Mouse (Mus musculus): Measurements from ENCODE around the gene Msn. TPM values are rescaled to one million over a fixed set of nuclear protein-coding genes. Genes with fewer than 3 reads are reported as not detected.
"Not testable (repeated sequence)": the region's sequence is repeated elsewhere in the genome, so short reads cannot be mapped to it uniquely, and the experiment has no call there.

Gene Msn
- polyA plus RNA-seq, 1 experiment = 22.3 TPM

DNA sequence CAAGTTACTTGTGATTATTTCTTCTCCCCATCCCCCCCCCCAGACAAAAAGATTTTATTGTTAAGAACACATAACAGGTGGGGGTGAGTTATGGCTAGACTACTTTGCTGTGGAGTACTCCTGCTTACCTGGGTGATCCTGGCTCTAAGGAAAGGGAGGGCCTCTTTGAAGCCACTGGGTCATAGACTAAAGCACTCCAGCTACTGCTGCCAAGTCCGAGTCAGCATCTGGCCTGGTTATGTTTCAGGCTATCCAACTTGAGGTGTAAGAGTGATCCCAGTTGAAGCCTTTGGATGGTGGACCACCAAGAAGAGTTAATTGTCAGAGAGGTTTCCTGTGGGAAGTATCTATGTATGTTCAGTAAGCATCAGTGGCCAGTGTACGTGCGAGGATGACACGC lies 39.7 kb downstream of the Msn start:
- WGBS = 73% methylated on average over 4 of the region's 4 CpGs
- no peak for DNase-seq (ENCODE audit: low read depth, low spot score)

DNA sequence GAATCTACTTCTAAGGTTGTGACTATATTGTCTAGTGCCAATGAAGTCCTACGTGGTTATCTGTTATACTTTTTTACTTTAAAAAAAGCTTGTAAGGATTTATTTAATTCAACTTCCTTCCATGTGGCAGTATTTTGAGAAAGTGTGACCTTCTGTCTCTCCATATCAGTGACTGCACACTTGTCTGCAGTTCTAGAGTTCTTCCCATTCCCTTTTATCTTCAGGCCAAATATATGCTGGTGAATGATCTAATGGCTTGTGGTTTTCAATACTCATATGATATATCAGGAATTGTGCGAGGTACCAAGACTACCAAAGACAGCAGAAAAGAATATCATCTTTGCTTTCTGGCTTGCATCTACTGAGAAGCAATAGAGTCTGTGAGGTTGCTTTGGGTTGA lies 43.4 kb downstream of the Msn start:
- 83% methylated on average over 2 of the region's 2 CpGs for WGBS
- no peak for DNase-seq (ENCODE audit: low read depth, low spot score)

DNA sequence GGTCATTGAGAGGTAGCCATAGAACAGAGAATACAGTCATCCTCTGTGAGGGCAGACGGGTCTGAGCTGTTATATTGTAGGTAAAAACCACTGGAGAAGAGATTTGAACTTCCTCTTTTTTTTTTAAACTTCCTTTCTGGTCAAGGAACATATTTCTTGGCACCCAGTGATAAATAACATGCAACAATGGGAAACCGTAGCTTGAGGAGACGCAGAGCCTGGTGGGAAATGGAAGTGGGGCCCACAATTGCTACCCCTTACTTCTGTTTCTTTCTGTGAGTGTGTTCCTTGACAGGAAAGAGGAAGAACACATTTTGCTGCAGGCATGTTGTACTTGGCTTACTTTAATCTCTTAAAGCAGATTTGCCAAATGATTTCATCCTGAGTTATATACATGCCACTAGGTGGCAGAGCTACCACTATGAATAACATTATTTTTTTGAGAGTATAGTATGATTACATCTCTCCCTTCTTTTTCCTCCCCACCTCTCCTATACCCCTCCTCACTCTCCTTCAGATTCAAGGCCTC lies 49.2 kb downstream of the Msn start:
- no peak for DNase-seq (ENCODE audit: low read depth, low spot score)
- 57% methylated on average over 3 of the region's 3 CpGs for WGBS

GRCm38 (mm10) chrX:96148217-96148616 lies 52.4 kb downstream of the Msn start:
- WGBS = 70% methylated on average over 2 of the region's 2 CpGs
- DNase-seq (ENCODE audit: low read depth, low spot score) = no peak

DNA sequence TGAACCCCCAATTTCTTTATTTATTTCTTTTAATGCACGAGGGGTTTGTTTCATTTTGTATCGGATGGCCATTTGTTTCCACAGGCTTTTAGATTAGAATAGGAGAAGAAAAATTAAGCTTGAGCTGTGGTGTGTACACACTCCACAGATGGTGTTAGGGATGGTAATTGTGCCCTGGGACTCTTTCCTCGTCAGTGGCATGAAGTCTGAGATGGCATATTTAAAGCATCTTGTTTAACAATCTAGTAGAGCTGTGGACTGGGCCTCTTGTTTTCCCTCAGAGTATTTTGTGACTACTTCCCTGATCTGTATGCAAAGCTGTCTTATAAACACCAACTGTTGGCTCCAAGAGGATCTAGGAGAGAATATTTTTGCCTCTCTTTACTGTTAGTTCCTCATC lies 57.5 kb downstream of the Msn start:
- DNase-seq (ENCODE audit: low read depth, low spot score) = no peak
- WGBS = 85% methylated on average over 3 of the region's 3 CpGs

DNA sequence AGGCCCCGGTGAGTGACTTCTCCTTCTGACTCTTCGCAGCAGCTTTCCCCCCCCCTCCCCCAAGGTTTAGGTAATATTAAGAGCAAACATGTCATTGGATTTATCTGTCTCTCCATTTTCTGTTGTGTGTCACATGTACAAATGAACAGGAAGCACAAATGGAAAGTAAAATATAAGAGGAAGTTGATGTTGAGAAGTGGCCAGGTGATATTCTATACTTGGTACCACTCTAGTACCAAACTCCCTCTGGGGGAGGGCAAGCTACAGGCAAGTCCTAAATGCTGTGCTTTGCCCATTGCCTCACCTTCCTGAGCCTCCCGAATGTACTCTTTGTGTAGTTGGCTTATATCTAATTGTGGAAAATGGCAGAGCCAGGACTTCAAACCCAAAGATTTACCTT lies 62.1 kb downstream of the Msn start:
- 93% methylated on average over 3 of the region's 3 CpGs for WGBS
- DNase-seq (ENCODE audit: low read depth, low spot score) = no peak

DNA sequence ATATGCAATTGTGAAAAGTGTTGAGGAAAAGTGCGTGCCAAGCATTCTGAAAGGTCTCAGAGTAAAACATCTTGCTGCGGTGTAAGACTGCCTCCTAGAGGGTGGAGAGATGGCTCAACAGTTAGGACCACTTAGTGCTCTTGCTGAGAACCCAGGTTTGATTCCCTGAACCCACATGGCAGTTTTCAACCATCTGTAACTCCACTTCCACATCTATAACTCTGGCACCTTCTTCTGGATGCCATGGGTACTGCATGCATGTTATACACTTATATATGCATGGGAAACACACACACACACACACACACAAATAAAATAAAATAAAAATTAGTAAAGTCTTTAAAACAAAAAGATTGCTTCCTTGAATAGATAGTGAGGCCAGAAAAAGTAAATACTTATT lies 66.7 kb downstream of the Msn start:
- DNase-seq (ENCODE audit: low read depth, low spot score) = no peak
- WGBS = 89% methylated on average over 2 of the region's 2 CpGs

- DNase-seq (ENCODE audit: low read depth, low spot score) = no peak
- WGBS = 67% methylated on average over 2 of the region's 2 CpGs
Observed at GRCm38 (mm10) chrX:96171645-96172388, 76.0 kb downstream of the Msn start.

- no peak for DNase-seq (ENCODE audit: low read depth, low spot score)
- WGBS = 7% methylated on average over 1 of the region's 1 CpGs
Observed at GRCm38 (mm10) chrX:96178437-96178836, 82.6 kb downstream of the Msn start.

DNA sequence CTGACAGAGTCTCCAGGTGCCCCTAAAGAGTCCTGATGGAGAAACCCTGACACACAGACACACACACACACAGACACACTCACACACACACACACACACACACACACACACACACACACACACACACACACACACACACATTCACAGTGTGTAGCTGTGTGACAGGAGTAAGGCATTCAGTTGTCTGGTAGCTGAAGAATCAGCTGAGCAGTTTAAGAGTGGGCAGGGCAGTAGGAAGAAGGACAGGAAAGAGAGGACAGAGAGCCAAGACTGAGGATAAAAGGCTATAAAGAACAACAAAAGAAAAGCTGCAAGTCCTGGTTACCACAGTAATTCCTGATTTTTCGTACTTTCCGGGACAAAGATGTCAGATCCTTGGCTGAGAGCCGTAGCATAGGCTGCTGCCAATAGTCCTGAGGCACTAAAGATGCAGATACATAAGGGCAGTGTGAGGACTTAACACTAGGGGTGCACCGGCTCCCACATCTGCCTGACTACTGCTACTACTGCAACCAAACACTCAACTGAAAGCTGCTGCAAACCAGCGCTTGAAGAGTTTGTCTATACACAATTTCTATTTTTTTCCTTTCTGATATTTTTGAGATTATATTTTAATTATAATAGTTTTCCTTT lies 88.4 kb downstream of the Msn start:
- WGBS = 58% methylated on average over 5 of the region's 5 CpGs
- DNase-seq (ENCODE audit: low read depth, low spot score) = no peak

DNA sequence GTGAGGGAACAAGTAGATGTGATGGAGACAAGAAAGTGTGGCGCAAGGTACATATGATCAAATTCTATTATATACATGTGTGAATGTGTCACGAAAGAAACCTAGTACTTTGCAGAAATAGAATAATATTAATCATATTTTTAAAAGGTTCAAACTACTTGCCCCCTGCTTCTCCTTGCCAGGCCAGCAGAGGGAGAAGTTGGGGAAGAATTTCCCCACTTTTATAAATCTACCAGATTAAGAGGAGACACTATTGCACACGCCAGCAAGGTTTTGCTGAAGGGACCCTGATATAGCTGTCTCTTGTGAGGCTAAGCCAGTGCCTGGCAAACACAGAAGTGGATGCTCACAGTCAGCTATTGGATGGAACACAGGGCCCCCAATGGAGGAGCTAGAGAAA lies 109.3 kb downstream of the Msn start:
- WGBS = 83% methylated on average over 3 of the region's 3 CpGs
- DNase-seq (ENCODE audit: low read depth, low spot score) = not testable (repeated sequence)

DNA sequence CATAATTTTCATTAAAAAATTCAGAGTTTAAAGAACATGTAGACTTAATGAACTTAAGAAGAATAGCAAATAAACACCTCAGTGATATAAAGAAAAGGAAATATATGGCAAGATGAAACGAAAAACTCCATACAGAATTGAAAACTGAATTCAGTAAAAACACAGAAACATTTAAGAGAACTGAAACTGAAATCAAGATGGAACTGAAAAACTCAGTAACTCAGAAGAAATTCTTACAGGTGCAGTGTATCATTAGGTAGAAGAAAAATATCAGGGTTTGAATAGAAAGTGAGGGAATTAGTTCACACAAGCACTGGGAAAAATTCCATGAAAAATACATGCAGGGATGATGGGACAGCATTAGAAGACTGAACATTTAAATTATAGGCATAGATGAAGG lies 111.0 kb downstream of the Msn start:
- DNase-seq (ENCODE audit: low read depth, low spot score) = no peak
- WGBS = 18% methylated on average over 1 of the region's 1 CpGs

- no peak for DNase-seq (ENCODE audit: low read depth, low spot score)
- WGBS = 45% methylated on average over 1 of the region's 1 CpGs
Observed at GRCm38 (mm10) chrX:96218088-96218487, 122.2 kb downstream of the Msn start.

Other genes with a start within 250 kb of the Msn start
- 8.7 and 9.3 TPM in 2 replicates for gene Las1l, start 139.1 kb upstream of the Msn start, polyA plus RNA-seq (2012; rRNA removed)
- gene Vsig4, start 197.4 kb downstream of the Msn start, polyA plus RNA-seq (2012; rRNA removed) = 0.07 TPM in 1 of 2 replicates, not detected in the other